ENCODE assay signal across 22 mouse cellular contexts in genomic region chr5:138865637-138866036, GRCm38 (mm10). TPM values are rescaled to one million over a fixed set of nuclear protein-coding genes. Genes with fewer than 3 reads are reported as not detected.
"Had no signal": no experiment of that assay in that cellular context is flagged by ENCODE, and none has a peak within 500 bp of the region (broad histone marks: within the 10 kb centered on the region; RNA-seq: fewer than 3 reads in every experiment).

No protein-coding gene starts in this region.

- ATAC-seq: lung, postnatal 0 days had no signal

- H3K9ac ChIP-seq: intestine, embryonic 15.5 days; limb, embryonic 12.5 days; liver, embryonic 15.5 days; neural tube, embryonic 15.5 days had no signal

- H3K27me3 ChIP-seq: intestine, embryonic 15.5 days; liver, embryonic 15.5 days; neural tube, embryonic 15.5 days had no signal

- H3K36me3 ChIP-seq: intestine, embryonic 15.5 days; limb, embryonic 12.5 days; liver, embryonic 15.5 days; midbrain, embryonic 10.5 days; neural tube, embryonic 15.5 days had no signal

- H3K27ac ChIP-seq: limb, embryonic 12.5 days; liver, embryonic 15.5 days; midbrain, embryonic 10.5 days; neural tube, embryonic 15.5 days had no signal

- DNase-seq: kidney, adult 2 months; kidney, postnatal 25 days; layer of hippocampus, adult 9-11 months; layer of hippocampus, postnatal 36 days; lung, adult 2 months; lung, postnatal 4 days; midbrain, embryonic 14.5 days; right cerebral cortex, adult 18-20 months; spleen, adult 18-20 months; thymus, postnatal 4 days had no signal

- H3K9me3 ChIP-seq: intestine, embryonic 15.5 days; limb, embryonic 12.5 days; liver, embryonic 15.5 days; midbrain, embryonic 10.5 days; neural tube, embryonic 15.5 days had no signal

- H3K4me3 ChIP-seq: intestine, embryonic 15.5 days; limb, embryonic 12.5 days; liver, embryonic 15.5 days; midbrain, embryonic 10.5 days; myocyte; neural tube, embryonic 15.5 days had no signal

- H3K4me1 ChIP-seq: midbrain, embryonic 10.5 days had no signal

- H3K4me2 ChIP-seq: intestine, embryonic 15.5 days; limb, embryonic 12.5 days; liver, embryonic 15.5 days; neural tube, embryonic 15.5 days had no signal

RNA-seq across cellular contexts. Expression of gene Gm5294, which starts 45.8 kb away (rescaled TPM):
- total RNA-seq: layer of hippocampus, postnatal 36 days; left cerebral cortex, adult 8-10 months; left cerebral cortex, postnatal 36 days had no signal
- polyA plus RNA-seq: intestine, embryonic 15.5 days; kidney, embryonic 16.5 days; limb, embryonic 12.5 days; liver, embryonic 15.5 days; lung, adult 2 months; lung, postnatal 0 days; midbrain, embryonic 10.5 days; midbrain, embryonic 14.5 days; myocyte; neural tube, embryonic 11.5 days; neural tube, embryonic 15.5 days; stomach, embryonic 14.5 days had no signal
